Mouse (Mus musculus) lung, adult 18-20 months (tissue): ENCODE results near the gene Usp19.

Experiments used
- DNase-seq, 2 experiments: peaks; one replicate each; pipeline ENCODE4 v3.0.0; 2022; ENCODE audit warnings: mixed read lengths in 2 of 2

Gene Usp19

DNA sequence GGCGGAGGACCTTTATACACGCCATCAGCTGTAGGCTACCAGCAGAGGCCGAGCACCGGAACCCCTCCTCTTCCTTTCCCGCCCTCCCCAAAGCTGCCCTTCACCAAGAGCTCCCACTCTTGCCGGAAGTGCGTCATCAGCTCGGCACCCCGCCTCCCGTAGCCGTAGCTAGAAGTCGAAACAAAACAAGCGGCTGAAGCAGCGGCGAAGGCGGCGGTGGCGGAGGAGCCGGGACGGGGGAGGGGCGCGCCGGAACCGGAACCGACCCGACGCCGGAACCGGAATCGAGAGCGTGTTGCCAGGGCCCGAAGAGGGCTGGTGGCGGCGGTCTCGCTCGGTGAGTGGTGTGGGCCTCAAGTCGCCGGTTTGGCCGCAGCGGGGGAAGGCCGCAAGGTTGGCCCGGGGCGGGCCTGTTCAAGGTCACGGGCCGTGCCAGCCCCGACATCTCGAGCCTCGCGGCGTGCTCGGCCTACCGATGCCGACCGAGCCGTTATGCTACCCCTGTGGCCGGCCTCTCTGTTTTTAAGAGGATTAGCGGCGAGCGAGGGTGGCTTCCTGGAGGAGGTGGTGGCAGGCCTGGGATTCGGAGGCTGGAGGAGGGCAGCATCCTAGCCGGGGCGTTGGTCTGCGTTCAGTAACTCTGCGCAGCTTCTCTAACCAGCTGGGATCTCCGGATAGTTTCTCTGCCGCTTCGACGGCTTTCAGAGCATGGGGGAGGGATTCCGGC is at the start of gene Usp19:
TSS of gene Usp19 (plus strand) at position 44 of the 727 bp plus-strand sequence.
- peak; percentile 98 for DNase-seq

DNA sequence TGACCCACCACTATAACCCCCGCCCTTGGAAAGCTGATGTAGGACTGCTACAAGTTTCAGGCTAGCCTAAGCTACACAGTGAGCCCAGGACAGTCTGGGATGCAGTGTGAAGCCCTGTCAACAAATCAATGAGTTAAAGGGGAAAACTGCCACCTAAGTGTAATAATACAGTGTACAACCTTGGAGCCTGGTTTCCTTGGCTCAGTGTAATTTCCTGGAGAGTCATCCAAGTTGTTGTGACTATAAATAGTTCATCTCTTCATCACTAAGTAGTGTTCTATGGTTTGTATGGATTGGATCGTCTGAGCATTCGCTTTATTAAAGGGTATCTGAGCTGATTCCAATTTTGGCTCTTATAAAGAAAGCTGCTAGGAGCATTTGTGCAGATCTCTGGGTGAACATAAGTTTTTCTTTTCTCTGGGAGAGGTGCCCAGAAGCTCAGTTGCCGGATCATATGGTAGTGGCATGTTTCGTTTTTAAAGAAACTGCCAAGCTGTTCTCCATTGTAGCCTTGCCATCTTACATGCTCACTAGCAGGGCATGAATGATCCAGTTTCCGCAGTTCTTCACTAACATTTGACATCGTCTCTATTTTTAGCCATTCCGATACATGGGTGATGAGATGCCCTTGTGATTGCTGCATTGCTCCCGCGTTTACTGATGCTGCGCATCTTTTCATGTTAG is 49.0 kb upstream of the Usp19 start:
- DNase-seq, result no peak

DNA sequence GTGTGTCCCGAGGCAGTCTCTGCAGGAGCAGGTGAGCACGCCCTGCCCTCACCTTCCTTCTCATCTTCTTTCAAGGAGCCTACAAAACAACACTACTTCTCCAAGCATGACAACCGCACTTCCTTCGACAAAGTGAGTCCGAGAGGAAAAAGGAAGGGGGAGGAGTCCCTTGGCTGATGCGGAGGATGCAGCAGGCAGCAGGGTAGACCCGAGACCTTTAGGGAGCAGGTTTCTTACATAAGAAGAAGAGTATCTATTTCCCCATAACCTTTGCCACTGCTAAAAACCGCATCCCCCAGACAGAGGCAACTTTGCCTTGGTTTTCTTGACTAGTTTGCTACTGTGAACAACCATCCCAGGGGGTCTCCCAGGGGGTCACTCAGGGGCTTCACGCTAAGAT is 45.3 kb upstream of the Usp19 start:
- no peak for DNase-seq

DNA sequence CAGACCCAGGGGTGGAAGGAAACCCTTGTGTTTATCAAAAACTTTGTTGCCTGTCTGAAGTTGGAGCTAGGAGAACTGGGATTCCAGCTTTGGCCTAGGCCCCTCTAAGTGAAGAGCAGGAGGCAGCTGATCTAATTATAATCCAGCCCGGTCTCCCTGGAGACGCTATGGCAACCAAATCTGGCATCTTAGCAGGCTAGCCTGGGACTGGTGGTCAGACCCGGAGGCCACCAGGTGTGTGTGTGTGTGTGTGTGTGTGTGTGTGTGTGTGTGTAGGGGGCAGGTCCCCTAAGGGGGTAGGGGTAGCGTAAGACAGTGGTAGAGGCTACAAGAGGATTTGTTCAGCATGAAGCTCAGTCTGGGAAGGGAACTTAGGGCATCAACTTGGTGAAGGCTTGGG is 40.5 kb upstream of the Usp19 start:
- no peak for DNase-seq

- DNase-seq, result peak in 1 of 2 experiments; percentile 24
These were observed 39.9 kb upstream of the Usp19 start for GRCm38 (mm10) chr9:108450292-108451169.

DNA sequence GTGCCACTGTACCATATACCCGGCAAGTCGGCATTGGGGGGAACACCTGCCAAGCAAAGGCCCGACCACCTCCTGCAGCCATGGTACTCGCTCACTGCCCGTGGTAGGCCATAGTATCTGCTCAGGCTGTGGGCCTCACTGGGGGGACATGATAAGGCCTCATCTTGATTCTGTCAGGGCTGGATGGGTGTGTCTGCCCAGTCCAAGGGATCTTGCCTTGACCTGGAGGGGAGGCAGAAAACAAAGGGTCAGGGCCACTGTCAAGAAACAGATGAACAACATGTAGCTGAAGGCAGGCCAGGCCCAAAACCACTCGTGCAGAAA is 39.3 kb upstream of the Usp19 start:
- DNase-seq, result no peak

- DNase-seq, result no peak
These were observed 38.8 kb upstream of the Usp19 start for GRCm38 (mm10) chr9:108451519-108452160.

DNA sequence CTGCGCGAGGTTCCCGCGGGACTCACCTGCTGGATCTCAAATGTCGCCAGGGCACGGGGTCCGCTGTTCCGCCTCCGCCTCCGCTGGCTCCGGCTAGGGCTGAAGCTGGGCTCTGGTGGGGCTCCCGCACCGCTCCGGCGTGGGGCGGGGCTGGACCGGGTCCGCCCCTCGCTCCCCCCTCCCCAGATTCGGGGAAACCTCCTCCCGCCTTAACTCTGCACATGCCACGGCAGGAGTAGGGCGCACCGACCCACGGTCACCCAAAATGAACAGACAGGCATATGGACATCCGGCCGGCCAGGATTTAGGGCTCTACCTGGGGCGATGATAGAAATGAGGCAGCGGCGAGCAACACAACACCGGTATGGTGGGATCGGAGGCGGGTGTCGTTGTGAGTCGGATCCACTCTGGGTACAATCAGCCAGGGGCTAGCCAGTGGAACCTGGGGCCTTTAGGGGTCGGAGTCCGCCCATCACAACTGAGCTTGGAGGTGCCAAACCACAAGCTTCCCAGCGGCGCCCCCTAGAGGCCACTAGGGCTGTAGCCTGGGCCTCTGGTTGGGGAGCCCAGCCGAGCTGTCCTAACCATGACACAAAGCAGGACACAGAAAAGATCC is 38.0 kb upstream of the Usp19 start:
- DNase-seq, result peak; percentile 77 to 84

DNA sequence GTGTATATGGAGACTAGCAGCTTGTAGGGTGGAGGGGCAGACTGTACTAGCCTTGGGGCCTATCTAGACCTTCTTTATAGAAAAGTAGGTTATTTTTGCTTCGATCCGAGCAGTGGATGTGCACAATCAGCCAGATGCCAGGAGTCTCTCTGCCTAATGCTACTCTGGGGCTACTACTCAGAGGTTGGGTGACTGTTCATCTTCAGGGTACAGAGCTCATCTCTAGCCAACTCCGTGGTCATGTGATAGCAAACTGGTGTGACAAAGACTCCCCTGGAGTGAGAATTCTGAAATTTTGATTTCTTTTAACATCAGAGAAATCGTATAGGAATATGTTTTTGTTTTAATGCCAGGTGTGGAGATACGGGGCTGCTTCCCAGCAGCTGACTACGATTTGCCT is 37.5 kb upstream of the Usp19 start:
- no peak for DNase-seq

DNA sequence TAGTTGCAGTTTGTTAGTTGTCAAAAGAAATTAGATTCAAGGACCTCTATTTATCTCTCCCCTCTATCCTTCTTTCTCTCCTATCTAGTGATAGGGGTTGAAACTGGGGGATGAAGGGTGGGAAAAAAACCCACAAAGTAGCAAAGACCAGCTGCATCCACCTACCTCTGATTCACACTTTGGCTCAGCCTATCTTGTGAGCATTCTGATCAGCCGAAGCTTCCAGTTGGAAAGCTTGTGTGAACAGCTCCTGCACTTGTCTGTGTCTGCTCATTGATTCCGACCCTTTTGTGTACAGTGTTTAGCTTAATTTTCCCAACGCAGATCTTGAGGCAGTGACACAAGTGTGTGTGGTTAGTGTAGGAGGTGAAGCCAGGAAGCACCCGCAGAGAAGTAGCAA is 36.9 kb upstream of the Usp19 start:
- no peak for DNase-seq

GRCm38 (mm10) chr9:108454429-108454828 is 36.0 kb upstream of the Usp19 start:
- no peak for DNase-seq

DNA sequence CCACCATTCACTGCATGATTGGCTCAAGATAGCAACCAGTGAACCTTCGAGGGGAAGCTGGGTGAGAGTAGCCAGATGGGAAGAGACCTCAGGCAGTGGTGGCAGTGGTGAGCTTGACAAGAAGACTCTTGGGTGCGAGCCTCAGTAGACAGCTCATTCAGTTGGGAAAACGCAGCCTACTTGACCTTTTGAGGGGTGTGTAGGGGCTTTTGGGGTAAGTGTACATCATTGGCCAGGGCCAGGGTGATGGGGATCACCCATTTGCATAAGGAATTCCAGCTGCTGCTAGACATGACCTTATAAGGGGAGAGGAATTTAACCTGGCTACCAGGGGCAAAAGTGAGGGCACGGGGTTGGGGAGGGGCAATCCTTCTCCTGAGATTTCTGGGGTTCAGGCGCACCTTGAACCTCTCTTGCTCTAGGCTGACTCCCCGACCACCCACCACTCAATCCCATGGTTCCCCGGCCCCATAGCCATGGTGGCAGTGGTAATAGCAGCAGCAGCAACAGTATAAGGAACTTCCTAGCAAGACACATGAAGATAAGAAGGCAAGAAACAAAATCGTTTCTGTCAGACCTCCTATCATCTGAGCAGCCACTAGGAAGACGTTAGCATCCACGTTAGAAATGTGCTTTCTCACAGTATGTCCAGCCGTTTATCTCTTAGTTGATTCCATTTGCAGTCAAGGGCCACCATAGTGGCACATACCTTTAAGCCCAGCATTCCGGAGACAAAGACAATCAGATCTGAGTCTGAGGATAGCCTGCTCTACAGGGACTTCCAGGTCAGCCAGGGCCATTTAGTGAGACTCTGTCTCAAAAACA is 34.4 kb upstream of the Usp19 start:
- no peak for DNase-seq

DNA sequence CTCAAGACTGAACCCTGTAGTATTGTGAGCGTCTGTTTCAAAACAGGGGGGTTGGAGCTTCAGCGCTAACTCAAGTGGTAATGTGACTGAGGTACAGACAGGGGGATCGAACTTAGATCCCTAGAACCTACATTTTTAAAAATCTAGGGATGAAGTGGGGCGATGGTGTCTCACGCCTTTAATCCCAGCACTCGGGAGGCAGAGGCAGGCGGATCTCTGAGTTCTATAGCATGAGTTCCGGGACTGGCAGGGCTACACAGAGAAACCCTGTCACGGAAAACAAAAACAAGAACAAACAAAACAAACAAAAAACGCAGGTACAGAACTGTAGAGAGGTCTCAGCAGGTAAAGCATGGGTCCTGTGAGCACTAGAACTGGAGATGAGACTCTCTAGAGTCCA is 33.4 kb upstream of the Usp19 start:
- DNase-seq, result no peak

GRCm38 (mm10) chr9:108459939-108460318 is 30.5 kb upstream of the Usp19 start:
- peak in 1 of 2 experiments; percentile 16 for DNase-seq

- DNase-seq, result peak; percentile 85 to 89
These were observed 29.9 kb upstream of the Usp19 start, which contains the start of gene Ccdc71 for GRCm38 (mm10) chr9:108460319-108461178. TSS of gene Ccdc71 (plus strand) at chr9:108460527.

GRCm38 (mm10) chr9:108461181-108461631 is 29.2 kb upstream of the Usp19 start, which contains the start of gene Klhdc8b:
TSS of gene Klhdc8b (minus strand) at chr9:108461581.
- no peak for DNase-seq

DNA sequence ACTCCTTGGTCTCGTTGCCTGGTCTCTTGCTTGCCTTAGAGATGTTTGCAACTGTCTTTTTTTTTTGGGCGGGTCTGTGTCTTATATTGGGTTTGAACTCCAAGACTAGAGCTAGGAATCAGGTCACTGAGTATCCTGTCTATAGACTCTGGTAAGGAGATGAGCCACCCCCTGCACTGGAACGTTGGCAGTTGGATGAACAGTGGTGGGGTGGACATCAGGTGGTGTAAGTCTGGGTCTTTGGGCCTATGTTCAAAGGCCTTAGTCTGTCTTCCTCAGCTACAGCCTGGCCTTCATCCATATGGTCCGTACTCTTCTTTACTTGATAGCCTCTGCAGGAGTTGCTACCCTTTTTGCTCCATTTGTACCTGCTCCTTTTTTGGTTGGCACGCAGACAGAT is 28.7 kb upstream of the Usp19 start:
- DNase-seq, result no peak

- peak in 1 of 2 experiments; percentile 36 for DNase-seq
These were observed 28.2 kb upstream of the Usp19 start for GRCm38 (mm10) chr9:108462192-108462591.

DNA sequence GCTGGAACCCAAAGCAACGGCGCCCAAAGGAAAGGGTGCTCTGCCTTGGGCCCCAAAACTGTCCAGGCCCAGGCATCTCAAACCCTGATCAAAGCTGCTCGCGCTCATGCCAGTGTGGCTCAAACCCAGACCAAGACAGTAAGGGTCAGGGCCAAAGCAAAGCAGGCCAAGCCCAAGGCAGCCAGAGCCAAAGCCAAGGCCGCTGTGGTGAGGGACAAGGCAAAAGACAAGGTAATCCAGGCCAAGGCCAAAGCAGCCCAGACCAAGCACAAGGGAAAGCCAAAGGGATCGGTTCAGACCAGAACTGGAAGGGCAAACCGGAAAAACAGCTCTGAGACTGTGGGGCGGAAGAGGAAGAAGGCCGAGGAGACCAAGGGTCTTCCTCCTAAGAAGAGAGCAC is 26.7 kb upstream of the Usp19 start:
- no peak for DNase-seq

GRCm38 (mm10) chr9:108466219-108466618 is 24.2 kb upstream of the Usp19 start:
- no peak for DNase-seq
